Mouse (Mus musculus) urinary bladder, postnatal 25 days (tissue): ENCODE data around the gene Ralgps1.

Experiments
- DNase-seq: peaks from one replicate; pipeline ENCODE4 v3.0.0; 2022; ENCODE audit warnings: low spot score

Ralgps1 gene

DNA sequence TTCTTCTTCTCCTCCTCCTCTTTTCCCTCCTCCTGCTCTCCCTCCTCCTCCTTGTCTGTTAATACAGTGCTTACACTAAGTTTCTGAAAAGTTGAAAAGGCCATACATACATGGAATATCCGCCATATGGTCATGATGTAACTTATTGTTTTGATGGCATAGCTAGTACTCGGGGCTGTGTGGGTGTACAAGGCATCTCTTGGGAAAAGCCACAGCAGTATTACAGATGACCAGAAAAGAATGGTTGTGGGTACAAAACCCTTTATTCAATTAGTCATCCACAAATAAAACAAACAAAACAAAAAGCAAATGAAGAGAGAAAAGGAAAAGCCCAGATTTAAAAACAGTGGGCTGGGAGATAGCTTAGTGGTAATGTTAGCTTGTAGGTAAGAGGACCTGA is 90.8 kb downstream of the Ralgps1 start:
- no peak for DNase-seq

GRCm38 (mm10) chr2:33279758-33280157 is 91.5 kb downstream of the Ralgps1 start:
- no peak for DNase-seq

- no peak for DNase-seq
Observed at GRCm38 (mm10) chr2:33274719-33275490, 96.4 kb downstream of the Ralgps1 start.

GRCm38 (mm10) chr2:33272665-33273439 is 98.4 kb downstream of the Ralgps1 start:
- no peak for DNase-seq

GRCm38 (mm10) chr2:33271511-33271910 is 99.8 kb downstream of the Ralgps1 start:
- DNase-seq, result no peak

DNA sequence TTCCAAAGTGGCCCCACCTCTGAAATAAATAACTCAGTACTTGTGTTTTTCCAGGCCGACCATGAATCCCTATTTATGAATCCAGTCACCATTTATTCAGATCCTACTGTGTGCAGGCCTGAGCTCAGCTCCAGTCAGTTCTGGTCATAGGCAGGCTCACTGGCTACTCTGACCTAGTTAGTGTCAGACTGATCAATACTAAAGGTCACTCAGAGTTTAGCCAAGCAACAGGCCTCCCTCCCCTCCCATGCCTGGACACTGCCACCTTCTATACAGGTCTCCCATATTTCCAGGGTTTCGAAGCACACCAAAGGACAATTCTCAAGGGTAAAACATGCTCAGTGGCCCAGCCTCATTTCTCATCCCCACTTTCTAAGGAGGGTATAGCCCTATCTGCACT is 100.7 kb downstream of the Ralgps1 start:
- DNase-seq, result no peak

DNA sequence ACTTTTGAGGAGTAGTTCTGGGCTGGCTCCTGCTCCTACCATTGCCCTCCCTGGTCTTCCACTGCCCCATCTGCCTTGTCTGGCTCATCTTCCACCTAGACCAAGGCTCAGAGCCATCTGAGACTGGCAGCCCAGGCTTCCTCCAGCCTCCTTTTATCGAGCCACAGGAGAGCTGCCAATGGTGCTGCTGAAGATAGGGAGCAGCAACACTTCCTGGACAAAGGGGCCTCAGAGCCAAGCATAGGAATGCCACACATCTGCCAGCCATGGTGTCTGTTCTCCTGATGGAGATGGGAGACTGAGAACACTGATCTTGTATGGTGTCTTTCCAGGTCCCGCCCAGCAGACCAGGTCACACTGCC is 102.2 kb downstream of the Ralgps1 start:
- no peak for DNase-seq

GRCm38 (mm10) chr2:33268384-33269131 is 102.7 kb downstream of the Ralgps1 start:
- DNase-seq, result no peak

- no peak for DNase-seq
Observed at GRCm38 (mm10) chr2:33267075-33267474, 104.2 kb downstream of the Ralgps1 start.

DNA sequence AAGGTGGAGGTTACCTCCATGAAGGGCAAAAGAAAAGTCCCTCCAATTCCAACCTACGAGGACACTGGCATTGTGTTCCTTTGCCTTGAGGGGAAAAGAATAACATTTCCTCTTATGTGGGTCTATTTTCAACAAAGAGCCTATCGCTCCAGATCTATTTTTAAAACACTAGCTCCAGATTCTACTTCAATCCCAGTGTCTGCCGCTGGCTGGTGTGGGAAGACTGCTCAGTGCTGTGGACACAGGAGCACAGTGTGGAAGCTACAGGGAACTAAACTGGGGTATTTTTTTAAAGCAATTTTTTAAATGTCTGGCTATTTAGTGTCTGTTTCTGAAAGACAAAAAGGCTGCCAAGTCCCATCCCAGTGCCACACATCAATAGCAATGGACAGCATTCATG is 105.5 kb downstream of the Ralgps1 start:
- no peak for DNase-seq

GRCm38 (mm10) chr2:33261475-33261874 is 109.8 kb downstream of the Ralgps1 start:
- no peak for DNase-seq

DNA sequence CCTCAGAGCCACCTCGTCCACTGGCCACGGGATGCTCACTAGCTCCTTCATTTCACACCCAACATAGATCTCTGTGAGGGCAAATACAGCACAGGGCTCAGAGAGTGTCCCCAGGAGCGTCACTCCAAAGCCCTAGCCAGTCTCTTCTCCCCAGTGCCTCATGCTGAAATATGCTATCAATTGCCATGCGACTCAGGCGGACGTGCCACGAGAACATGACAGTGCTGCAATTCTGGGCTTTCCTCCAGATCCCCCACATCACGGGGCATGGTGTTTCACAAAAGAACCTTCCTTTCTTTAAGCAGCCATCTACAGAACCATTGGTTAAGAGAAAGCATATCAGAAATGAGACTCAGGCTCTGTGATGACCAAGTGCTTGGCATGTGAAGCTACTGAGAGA is 110.5 kb downstream of the Ralgps1 start:
- DNase-seq, result no peak

DNA sequence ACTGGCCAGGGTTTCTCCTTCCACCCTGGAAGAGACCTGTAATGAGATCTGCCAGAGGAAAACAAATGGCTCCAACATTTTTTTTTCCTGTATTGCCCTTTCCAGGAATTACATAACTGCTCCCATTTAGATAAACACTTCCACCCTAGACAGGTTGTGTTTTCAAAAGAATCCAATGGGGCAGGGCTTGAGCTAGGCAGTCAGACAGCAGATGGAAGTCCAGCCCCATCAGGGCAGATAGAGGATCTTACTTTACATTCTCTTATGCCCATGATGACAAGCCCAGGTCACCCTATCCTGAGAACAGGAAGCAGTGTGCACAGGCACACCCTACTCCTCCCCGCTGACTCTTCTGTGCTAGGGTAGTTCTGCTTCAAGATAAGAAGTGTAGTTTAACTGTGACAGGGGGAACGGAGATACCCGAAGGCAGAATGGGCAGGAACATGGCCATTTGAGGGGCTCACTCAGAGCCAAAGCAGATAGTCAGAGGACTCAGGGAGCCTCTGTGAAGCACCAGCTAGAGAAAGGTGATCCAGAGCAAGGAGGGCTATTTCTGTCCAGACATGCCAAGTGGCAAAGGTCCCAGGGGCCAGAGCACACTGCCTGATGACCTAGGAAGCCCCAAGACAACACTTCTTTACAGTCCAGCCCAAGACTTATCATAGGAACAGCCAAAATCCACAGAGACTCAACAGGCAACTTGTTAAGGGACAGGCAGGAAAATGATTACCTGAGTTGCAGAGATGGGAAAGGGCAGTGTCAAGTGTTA is 114.3 kb downstream of the Ralgps1 start:
- no peak for DNase-seq

- DNase-seq, result no peak
Observed at GRCm38 (mm10) chr2:33254318-33254985, 116.8 kb downstream of the Ralgps1 start.

- DNase-seq, result no peak
Observed at GRCm38 (mm10) chr2:33253572-33254190, 117.6 kb downstream of the Ralgps1 start.

DNA sequence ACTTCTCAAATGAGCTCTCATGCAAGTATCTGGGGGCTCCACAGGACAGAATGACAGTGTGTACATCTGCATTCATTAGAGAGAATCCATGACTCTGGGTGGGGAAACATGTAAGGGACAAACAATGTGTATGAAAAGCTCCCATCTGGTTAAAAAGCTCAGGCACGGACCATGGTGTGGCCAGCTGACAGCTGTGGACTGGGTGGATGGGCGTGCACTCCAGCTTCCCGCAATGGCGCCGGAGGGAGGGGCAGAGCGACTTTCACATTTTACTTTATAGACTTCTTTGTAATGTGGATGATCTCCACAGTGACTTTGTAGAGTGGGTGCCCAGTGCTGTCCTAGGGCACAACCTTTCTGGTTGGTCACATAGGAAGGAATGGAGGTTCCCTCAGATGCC is 118.5 kb downstream of the Ralgps1 start:
- no peak for DNase-seq

- no peak for DNase-seq
Observed at GRCm38 (mm10) chr2:33249922-33250633, 121.2 kb downstream of the Ralgps1 start.

- DNase-seq, result no peak
Observed at GRCm38 (mm10) chr2:33248549-33248948, 122.7 kb downstream of the Ralgps1 start.

DNA sequence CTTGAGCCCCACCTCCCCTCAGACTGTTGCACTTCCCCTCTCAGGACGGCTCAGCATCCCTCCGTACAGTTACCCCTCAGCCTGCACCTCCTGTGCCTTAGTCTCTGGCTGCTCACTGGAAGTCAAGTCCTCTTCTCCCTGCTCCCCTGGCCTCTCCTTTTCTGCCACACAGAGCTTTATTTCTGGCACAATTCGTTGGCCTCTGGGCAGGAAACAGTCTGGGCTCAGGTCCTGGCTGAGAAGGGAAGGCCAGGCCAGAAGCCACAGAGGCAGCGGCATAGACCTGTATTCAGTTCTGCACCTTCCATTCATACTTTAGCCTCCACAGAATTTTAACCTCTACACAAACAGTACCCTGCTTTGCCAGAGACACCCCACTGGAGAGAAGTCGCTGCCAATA is 124.4 kb downstream of the Ralgps1 start:
- DNase-seq, result no peak

DNA sequence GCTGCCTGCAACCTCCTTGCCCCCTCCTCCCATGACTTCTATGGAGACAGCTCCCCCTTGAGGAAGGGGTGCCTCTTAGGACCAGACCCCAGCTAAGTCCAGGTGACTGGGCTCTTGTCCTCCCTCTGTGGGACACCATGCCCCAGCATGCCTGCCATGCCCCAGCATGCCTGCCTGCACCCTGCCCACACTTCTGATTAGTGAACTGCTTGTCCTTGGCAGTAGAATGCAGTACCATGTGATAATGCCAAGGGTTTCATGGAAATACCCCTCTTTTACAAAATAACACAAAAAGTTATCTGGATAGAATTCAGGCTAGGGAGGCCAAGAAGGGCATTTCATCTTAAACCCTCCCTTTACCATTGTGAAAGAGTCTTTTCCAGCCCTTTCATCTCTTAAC is 125.9 kb downstream of the Ralgps1 start:
- no peak for DNase-seq
